Mouse (Mus musculus) heart, embryonic 11.5 days (tissue): Measurements from ENCODE around the gene Polm. TPM values are rescaled to one million over a fixed set of nuclear protein-coding genes. Genes with fewer than 3 reads are reported as not detected.

Experiments
- ATAC-seq: fragments of 200-750 bp; cut with Nextera tagmentation; replicated peaks from 2 replicates; pipeline ENCODE4 v1.8.0; 2017; ENCODE audit warnings: moderate library complexity; ENCODE audit not compliant: insufficient number of reproducible peaks, low FRiP score, low TSS enrichment
- H3K27ac ChIP-seq: fragments of 300-500 bp; sonication (generic); 2 replicates; pipeline ENCODE4 v1.5.1; 2014; ENCODE audit warnings: mild to moderate bottlenecking, low read depth, low read length
- H3K27me3 ChIP-seq: fragments of 300-500 bp; sonication (generic); 2 replicates; pipeline ENCODE4 v1.6.1; 2014; ENCODE audit warnings: mild to moderate bottlenecking, low read length, mixed read lengths; ENCODE audit not compliant: control insufficient read depth, insufficient read depth
- H3K36me3 ChIP-seq: fragments of 300-500 bp; sonication (generic); 2 replicates; pipeline ENCODE4 v1.6.1; 2014; ENCODE audit warnings: mild to moderate bottlenecking, low read length, moderate library complexity, mixed read lengths; ENCODE audit not compliant: control insufficient read depth, insufficient read depth
- H3K4me1 ChIP-seq: fragments of 300-500 bp; sonication (generic); 2 replicates; pipeline ENCODE4 v1.6.1; 2014; ENCODE audit warnings: low read length; ENCODE audit not compliant: control insufficient read depth, insufficient read depth
- H3K4me2 ChIP-seq: fragments of 300-500 bp; sonication (generic); 2 replicates; pipeline ENCODE4 v1.6.1; 2014; ENCODE audit warnings: mild to moderate bottlenecking, moderate library complexity
- H3K4me3 ChIP-seq: fragments of 300-500 bp; sonication (generic); 2 replicates; pipeline ENCODE4 v1.5.1; 2014; ENCODE audit warnings: low read depth, low read length
- H3K9ac ChIP-seq: fragments of 300-500 bp; sonication (generic); 2 replicates; pipeline ENCODE4 v1.6.1; 2014; ENCODE audit warnings: mild to moderate bottlenecking, low read depth, low read length, moderate library complexity
- H3K9me3 ChIP-seq: fragments of 300-500 bp; sonication (generic); replicated peaks from 2 replicates; pipeline ENCODE4 v1.6.1; 2016; ENCODE audit warnings: low read length; ENCODE audit not compliant: control insufficient read depth
- WGBS: fragments of 180-500 bp; shearing (Covaris S2); extraction: QIAGEN DNeasy Blood & Tissue Kit; methylation state at CpG from one replicate; pipeline ENCODE4 v1.1.7; 2014; ENCODE audit not compliant: insufficient replicate concordance; 5-methylcytosine and 5-hydroxymethylcytosine counted together
- polyA plus RNA-seq: library from polyadenylated mRNA; unstranded; fragments of >200 nt; fragmentation: Nextera tagmentation; extraction: Ambion mirVana; gene quantifications from 2 replicates; pipeline ENCODE4 v1.2.1, GENCODE M21; 2014

Gene Polm
- polyA plus RNA-seq, 1 experiment from 2014 or later, result 5.7 TPM

DNA sequence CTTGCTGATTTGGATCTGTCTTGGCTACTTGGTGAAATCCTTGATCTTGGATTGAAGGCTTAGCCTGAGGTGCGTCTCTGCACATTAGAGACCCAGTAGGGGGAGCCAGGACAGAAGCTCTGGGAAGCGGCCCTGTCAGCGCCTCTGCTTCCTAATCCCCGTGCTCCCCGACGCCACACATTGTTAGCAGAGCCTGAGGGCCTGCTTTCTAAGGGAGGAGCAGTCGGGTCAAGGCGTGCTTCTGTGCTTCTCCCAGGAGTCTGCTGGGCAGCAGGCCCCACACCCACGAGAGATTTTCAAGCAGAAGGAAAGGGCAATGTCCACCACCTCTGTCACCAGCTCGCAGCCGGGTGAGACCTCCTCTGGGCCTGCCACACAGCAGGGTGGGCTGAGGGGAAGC is 40.4 kb downstream of the Polm start:
- Histone ChIP-seq H3K4me3 (no peak overlapping the region), H3K36me3 (peaks cover 39% of the 10 kb centered on the region), H3K4me1 (peaks cover 12% of the 10 kb centered on the region; the same call in 1 of the 2 replicates), H3K4me2 (no peak overlapping the region), H3K9me3 (no peaks in the 10 kb centered on the region), H3K9ac (peak overlapping the region; percentile 35; the same call in 1 of the 2 replicates), H3K27ac (no peak overlapping the region), H3K27me3 (no peaks in the 10 kb centered on the region)
- ATAC-seq, result no peak
- WGBS, result 63% methylated on average over 11 of the region's 11 CpGs

DNA sequence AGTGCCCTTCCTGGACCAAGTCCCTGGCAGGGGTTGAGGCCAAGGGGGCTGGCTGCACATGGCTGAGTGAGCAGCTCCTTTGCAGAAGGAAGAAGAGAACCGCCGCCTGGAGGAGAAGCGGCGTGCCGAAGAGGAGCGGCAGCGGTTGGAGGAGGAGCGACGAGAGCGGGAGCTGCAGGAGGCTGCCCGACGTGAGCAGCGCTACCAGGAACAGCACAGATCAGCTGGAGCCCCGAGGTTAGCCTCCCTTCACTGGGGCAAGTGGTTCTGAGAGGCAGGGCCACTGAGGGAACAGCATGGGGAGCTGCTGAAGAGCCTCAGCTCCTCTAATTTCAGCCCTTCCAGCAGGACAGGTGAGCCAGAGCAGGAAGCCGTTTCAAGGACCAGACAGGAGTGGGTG is 40.9 kb downstream of the Polm start:
- no peak for ATAC-seq
- no peaks in the 10 kb centered on the region for H3K27me3 ChIP-seq
- H3K4me3 ChIP-seq, result no peak overlapping the region
- no peak overlapping the region for H3K9ac ChIP-seq
- H3K36me3 ChIP-seq, result peaks cover 42% of the 10 kb centered on the region
- H3K4me2 ChIP-seq, result no peak overlapping the region
- 83% methylated on average over 15 of the region's 15 CpGs for WGBS
- no peaks in the 10 kb centered on the region for H3K9me3 ChIP-seq
- H3K4me1 ChIP-seq, result peaks cover 11% of the 10 kb centered on the region; the same call in 1 of the 2 replicates
- no peak overlapping the region for H3K27ac ChIP-seq

DNA sequence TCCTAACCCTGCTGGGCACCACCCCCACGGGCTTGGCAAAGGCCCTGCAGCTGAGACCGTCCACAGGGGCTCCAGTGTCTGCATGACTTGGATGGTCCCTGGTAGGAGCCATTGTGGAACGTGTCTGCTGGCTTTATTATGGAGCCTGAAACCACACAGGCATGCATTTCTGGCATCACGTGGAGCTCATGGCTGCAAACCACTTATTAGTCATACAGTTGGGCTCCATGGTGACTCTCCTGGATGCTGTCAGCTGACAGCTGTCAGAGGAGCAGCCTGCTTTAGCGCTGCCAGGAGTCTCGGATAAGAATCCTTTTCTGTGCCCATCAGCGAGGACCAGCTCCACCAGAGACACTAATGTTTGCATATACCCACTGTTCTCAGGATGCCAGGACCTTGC is 42.1 kb downstream of the Polm start:
- peak overlapping the region; percentile 48; the same call in 1 of the 2 replicates for H3K27ac ChIP-seq
- H3K4me1 ChIP-seq, result peaks cover 4% of the 10 kb centered on the region; the same call in 1 of the 2 replicates
- ATAC-seq, result no peak
- no peak overlapping the region for H3K9ac ChIP-seq
- peaks cover 42% of the 10 kb centered on the region for H3K36me3 ChIP-seq
- H3K27me3 ChIP-seq, result no peaks in the 10 kb centered on the region
- 67% methylated on average over 7 of the region's 7 CpGs for WGBS
- H3K4me3 ChIP-seq, result no peak overlapping the region
- no peak overlapping the region for H3K4me2 ChIP-seq
- H3K9me3 ChIP-seq, result no peaks in the 10 kb centered on the region

DNA sequence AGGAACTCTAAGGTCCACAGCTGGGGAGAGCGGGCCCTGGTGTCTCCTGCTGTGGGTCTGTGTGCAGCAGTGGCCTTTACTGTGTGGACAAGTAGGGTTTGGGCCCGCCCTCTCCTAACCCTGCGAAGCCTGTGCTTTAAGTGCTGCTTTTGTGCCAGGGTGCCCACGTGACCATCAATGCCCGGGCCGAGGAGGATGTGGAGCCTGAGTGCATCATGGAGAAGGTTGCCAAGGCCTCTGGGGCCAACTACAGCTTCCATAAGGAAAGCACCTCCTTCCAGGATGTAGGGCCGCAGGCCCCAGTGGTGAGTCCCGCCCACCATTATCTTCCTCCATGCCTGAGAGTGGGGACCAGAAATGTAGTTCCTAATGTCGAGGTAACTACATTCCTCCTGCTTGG is 42.5 kb downstream of the Polm start:
- H3K9ac ChIP-seq, result no peak overlapping the region
- H3K9me3 ChIP-seq, result no peaks in the 10 kb centered on the region
- H3K27ac ChIP-seq, result peak overlapping the region; percentile 48; the same call in 1 of the 2 replicates
- no peak for ATAC-seq
- no peak overlapping the region for H3K4me3 ChIP-seq
- peaks cover 42% of the 10 kb centered on the region for H3K36me3 ChIP-seq
- 84% methylated on average over 9 of the region's 9 CpGs for WGBS
- no peak overlapping the region for H3K4me2 ChIP-seq
- no peaks in the 10 kb centered on the region for H3K27me3 ChIP-seq
- peaks cover 4% of the 10 kb centered on the region; the same call in 1 of the 2 replicates for H3K4me1 ChIP-seq

DNA sequence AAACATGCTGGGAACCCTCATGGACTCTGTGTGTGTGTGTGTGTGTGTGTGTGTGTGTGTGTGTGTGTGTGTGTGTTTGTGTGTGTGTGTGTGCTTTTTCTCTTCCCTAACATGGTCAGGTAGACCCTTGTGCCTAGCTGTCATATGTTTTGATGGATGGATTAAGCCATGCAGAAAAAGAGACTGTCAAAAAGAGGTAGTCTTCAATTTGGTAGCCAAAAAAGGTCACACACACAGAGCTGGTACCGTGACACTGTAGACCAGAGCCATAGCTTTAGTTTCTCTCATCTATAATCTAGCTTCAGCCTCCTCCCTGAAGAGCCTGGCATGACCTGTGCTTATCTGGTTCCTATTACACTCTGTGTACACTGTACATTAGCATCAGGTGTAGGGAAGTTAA is 47.4 kb downstream of the Polm start:
- WGBS, result 96% methylated on average over 1 of the region's 1 CpGs
- peaks cover 19% of the 10 kb centered on the region for H3K4me1 ChIP-seq
- H3K36me3 ChIP-seq, result peaks cover 20% of the 10 kb centered on the region
- no peaks in the 10 kb centered on the region for H3K9me3 ChIP-seq
- no peak overlapping the region for H3K27ac ChIP-seq
- H3K27me3 ChIP-seq, result no peaks in the 10 kb centered on the region
- H3K9ac ChIP-seq, result no peak overlapping the region
- H3K4me3 ChIP-seq, result no peak overlapping the region
- ATAC-seq, result no peak
- no peak overlapping the region for H3K4me2 ChIP-seq

DNA sequence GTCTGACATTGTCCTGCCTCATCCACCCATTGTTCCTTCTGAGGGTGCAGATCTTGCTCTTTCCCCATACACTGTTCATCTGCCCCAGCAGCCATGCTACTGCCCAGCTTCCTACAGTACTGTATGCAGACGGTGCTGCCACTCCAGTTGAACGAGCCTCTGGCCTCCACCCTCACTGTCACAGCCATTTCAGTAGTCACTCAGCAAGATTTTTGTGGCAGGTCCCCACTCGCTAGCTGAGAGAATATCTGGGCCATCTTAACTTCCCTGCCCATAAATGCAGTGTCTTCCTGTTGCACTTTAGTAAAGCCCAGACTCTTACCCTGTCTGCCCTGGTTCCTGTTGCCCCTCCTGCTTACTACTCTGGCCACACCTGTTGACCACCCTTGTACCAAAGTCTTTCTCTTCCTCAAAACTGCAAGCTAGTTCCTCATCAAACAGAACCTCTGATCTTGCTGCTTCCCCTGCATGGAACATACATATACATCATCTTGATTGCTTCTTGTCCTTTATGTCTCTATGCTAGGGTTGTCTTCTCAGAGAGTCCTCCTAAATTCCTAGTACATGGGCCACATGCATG is 48.0 kb downstream of the Polm start:
- Histone ChIP-seq H3K4me1 (peaks cover 17% of the 10 kb centered on the region), H3K36me3 (peaks cover 14% of the 10 kb centered on the region), H3K4me3 (peak overlapping the region; percentile 87; the same call in 1 of the 2 replicates), H3K27me3 (no peaks in the 10 kb centered on the region), H3K9me3 (no peaks in the 10 kb centered on the region), H3K9ac (no peak overlapping the region; the same call in 1 of the 2 replicates), H3K27ac (no peak overlapping the region), H3K4me2 (peak overlapping the region; percentile 96)
- 61% methylated on average over 3 of the region's 3 CpGs for WGBS
- ATAC-seq, result no peak

DNA sequence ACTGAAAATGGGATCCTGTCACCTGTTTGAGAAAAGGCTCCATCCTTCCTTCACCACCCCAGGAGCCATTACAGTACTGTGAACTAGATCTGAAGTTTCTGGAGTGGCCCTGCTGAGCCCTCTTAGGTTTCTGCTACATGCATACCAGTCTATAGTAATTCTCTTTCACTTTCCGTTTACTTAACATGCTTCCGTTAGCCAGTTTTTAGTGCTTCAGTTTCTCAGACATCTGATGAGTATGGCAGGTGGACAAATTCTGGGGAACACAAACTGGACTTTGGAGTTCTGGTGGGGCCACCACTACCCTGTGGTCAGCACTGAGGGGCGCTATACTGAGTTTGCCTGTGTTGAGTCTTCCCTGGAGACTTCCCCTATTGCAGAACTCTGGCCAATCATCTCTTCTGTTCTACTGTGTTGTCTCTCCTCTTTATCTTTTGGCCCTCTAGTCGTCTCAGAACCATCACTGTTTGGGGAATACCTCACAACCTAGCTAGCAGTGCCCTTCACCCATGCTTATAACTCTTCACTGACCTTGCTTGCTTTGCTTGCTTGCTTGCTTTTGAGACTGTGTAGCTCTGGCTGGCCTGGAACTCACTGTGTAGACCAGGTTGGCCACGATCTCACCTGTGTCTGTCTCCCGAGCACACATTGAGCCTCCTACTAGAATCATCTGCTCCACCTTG is 48.6 kb downstream of the Polm start:
- Histone ChIP-seq H3K36me3 (peaks cover 8% of the 10 kb centered on the region; the same call in 1 of the 2 replicates), H3K27ac (peak overlapping the region; percentile 95), H3K4me2 (peak overlapping the region; percentile 96), H3K4me3 (peak overlapping the region; percentile 87), H3K9me3 (no peaks in the 10 kb centered on the region), H3K27me3 (no peaks in the 10 kb centered on the region), H3K4me1 (peaks cover 17% of the 10 kb centered on the region), H3K9ac (peak overlapping the region; percentile 95)
- ATAC-seq, result no peak
- WGBS, result 63% methylated on average over 6 of the region's 6 CpGs

DNA sequence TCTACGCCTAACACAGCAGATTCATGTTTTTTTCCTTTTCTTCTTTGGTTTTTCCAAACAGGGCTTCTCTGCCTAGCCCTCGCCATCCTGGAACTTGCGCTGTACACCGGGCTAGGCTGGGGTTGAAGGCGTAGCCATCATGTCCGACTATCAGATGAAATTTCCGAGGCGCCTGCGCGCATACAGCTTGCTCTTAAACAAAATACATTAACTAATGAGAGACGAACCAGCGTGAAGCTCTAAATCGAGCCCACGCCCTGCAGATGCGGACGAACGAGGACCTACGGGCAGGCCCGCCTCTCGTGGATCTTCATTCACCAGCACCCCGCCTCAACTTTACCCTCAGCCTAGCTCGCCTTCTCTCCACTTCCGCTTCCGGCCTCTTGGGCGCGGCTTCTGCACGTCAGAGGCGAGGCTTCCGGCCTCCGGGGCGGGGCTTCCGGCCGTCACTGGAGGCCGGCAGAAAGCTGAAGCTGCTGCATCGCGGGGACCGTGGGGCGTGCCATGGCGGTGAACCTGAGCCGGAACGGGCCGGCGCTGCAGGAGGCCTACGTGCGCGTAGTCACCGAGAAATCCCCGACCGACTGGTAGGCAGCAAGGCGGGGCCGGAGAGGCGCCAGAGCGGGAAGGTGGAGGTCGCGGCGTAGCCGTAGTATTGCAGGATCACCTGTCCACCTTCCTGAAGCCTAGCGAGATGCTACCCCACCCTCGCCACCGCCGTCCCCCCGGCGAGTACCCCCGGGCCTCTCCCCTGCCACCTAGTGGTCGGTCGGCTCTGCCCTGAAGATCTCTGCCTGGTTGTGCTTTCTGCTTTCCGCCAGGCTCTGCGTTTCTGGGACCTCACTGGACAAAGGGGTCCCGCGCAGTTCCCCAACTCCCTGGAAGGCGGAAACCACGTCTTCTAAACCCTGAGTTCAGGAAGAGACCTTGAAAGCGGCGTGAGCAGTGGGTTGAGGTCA is 49.5 kb downstream of the Polm start, which contains the start of gene Dbnl:
Gene Dbnl (plus strand): TSS at position 433 of the 959 bp plus-strand sequence.
- peak within 1 kb of the TSS; percentile 87 for H3K4me3 ChIP-seq
- H3K4me2 ChIP-seq, result peak within 1 kb of the TSS; percentile 96
- H3K9ac ChIP-seq, result peak within 1 kb of the TSS; percentile 95
- under 1% methylated on average over 74 of the region's 74 CpGs for WGBS
- no peaks in the 10 kb centered on the region for H3K9me3 ChIP-seq
- H3K4me1 ChIP-seq, result peaks cover 17% of the 10 kb centered on the region
- peaks cover 4% of the 10 kb centered on the region; the same call in 1 of the 2 replicates for H3K36me3 ChIP-seq
- H3K27me3 ChIP-seq, result no peaks in the 10 kb centered on the region
- H3K27ac ChIP-seq, result peak within 1 kb of the TSS; percentile 95
- ATAC-seq, result peak; percentile 94
